Mouse (Mus musculus) spleen, adult 2 months (tissue): ENCODE measurements around the gene Ldlrad3.

ENCODE experiments used
- CTCF ChIP-seq: fragments of 200-500 bp; IDR thresholded peaks from 2 replicates; pipeline ENCODE4 v1.5.1; 2011; ENCODE audit warnings: mild to moderate bottlenecking, inconsistent platforms; ENCODE audit not compliant: insufficient read depth, insufficient read length, insufficient replicate concordance; ENCODE audit errors: extremely low read depth
- POLR2A ChIP-seq: fragments of 200-500 bp; IDR thresholded peaks from 2 replicates; pipeline ENCODE4 v1.6.1; 2011; ENCODE audit warnings: low read depth, low read length, inconsistent platforms

GRCm38 (mm10) chr2:102136184-102136583 lies 50.0 kb downstream of the Ldlrad3 start:
- TF ChIP-seq CTCF (no peak), POLR2A (no peak)
